Mouse (Mus musculus): Measurements from ENCODE around the gene Fgfbp1. TPM values are rescaled to one million over a fixed set of nuclear protein-coding genes. Genes with fewer than 3 reads are reported as not detected.

The Fgfbp1 gene
- polyA plus RNA-seq, 1 experiment from 2014 or later = 0.08 TPM

DNA sequence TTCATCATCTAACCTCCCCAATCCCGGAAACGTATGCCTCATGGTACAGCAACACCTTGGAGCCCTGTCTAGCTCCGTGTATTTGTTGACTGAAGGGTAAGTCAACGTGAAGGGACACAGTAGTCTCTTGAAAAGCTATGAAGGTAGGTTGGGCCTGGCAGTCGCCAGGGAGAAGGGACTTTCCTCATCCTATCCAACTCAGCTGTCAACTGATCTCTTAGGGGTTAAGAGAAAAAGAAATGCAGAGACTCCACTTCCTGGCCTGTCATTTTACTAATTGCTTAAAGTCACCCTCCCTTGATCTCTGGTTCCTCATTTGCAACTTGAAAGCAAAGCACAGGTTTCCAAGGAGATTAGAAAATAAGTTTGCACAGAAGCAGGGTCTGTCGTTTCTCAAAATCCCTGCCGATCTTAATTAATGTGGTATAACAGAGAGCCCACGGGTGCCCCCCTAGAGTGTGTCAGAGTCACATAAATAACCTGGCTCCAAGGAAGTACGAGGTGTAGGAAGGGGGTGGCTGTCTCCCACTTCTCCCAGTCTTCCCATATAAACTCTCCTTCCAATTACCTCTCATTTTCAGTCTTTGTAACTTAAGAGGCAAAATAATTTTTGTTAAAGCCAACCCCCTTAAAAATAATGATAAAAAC, 34.1 kb downstream of the Fgfbp1 start:
- CTCF ChIA-PET = interaction anchor here (0.6 to 1.9 kb wide), 2 partner anchors 35 to 486 kb away, joined by 3 to 6 read pairs; no protein-coding TSS in a partner anchor
- H3K27me3 ChIP-seq = no peaks in the 10 kb centered on the region
- POLR2A ChIA-PET = no interaction called here
- no peak for TF ChIP-seq CTCF (IDR thresholded peaks at IDR 0.05)
- DNase-seq (ENCODE audit: low read depth, low spot score) = no peak
- in situ Hi-C loops (cut with MboI; ENCODE audit: low pct_unique_long_range_greater_than_20kb) = no loop called here
- ATAC-seq = no peak

DNA sequence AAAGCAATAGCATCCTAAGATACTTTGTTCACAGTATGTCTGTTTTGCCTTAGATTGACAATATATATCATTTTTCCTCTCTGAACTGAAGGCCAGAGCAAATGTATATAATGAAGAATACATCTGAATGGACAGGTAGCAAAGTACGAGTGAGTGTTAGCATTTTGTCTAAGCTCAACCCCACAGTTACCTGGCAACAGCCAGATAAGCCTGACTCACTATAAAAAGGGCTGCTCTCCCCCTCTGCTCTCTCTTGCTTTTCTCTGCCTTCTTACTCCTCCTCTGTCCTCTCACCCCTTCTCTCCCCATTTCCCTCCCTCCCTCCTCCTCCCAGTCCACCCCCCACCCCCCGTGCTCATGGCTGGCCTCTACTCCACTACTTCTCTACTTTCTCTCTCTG, 48.3 kb downstream of the Fgfbp1 start:
- ChIA-PET CTCF (interaction anchor here (1.3 to 6.7 kb wide), 4 partner anchors 9 to 56 kb away, joined by 3 to 25 read pairs (median 4); no protein-coding TSS in a partner anchor), POLR2A (no interaction called here)
- in situ Hi-C loops (cut with MboI; ENCODE audit: low pct_unique_long_range_greater_than_20kb) = no loop called here
- no peak for ATAC-seq
- no peak for TF ChIP-seq CTCF (IDR thresholded peaks at IDR 0.05)
- no peak for DNase-seq (ENCODE audit: low read depth, low spot score)
- peaks cover 4% of the 10 kb centered on the region for H3K27me3 ChIP-seq

Other genes starting within 250 kb of the Fgfbp1 start
- 864 TPM for gene Bst1, start 162.9 kb downstream of the Fgfbp1 start, polyA plus RNA-seq (2021)
- gene Fbxl5, start 160.1 kb downstream of the Fgfbp1 start, polyA plus RNA-seq (2021) = 91.7 TPM
- 1.6 TPM for gene Cd38, start 113.2 kb downstream of the Fgfbp1 start, polyA plus RNA-seq (2021)
- 19.7 TPM for gene Gm7879, start 68.6 kb downstream of the Fgfbp1 start, polyA plus RNA-seq (2021)
- 120 TPM for gene Prom1, start 120.3 kb upstream of the Fgfbp1 start, polyA plus RNA-seq (2021)
- 46.7 TPM for gene Tapt1, start 244.8 kb upstream of the Fgfbp1 start, polyA plus RNA-seq (2021)